Mouse (Mus musculus): ENCODE results near the gene Lias.

Gene Lias

GRCm38 (mm10) chr5:65428321-65428720 is 37.0 kb downstream of the Lias start:
- DNase-seq: peak; percentile 47 to 61

- DNase-seq: no peak
Observed at GRCm38 (mm10) chr5:65429441-65429840, 38.1 kb downstream of the Lias start.

- DNase-seq: no peak
Observed at GRCm38 (mm10) chr5:65434471-65435362, 43.4 kb downstream of the Lias start.

GRCm38 (mm10) chr5:65435363-65435805 is 44.1 kb downstream of the Lias start:
- DNase-seq: no peak

GRCm38 (mm10) chr5:65435806-65436561 is 44.7 kb downstream of the Lias start, which contains the start of gene Ugdh:
TSS of gene Ugdh (minus strand) at chr5:65435949.
- DNase-seq: peak; percentile 99

- DNase-seq: no peak
Observed at GRCm38 (mm10) chr5:65438041-65438440, 46.7 kb downstream of the Lias start.

GRCm38 (mm10) chr5:65444981-65445380 is 53.7 kb downstream of the Lias start:
- no peak for DNase-seq

GRCm38 (mm10) chr5:65446756-65447155 is 55.5 kb downstream of the Lias start:
- no peak for DNase-seq

- no peak for DNase-seq
Observed at GRCm38 (mm10) chr5:65447826-65448225, 56.5 kb downstream of the Lias start.

- DNase-seq: no peak
Observed at GRCm38 (mm10) chr5:65448941-65449340, 57.6 kb downstream of the Lias start.

- no peak for DNase-seq
Observed at GRCm38 (mm10) chr5:65454771-65455170, 63.5 kb downstream of the Lias start.

GRCm38 (mm10) chr5:65457086-65457827 is 66.0 kb downstream of the Lias start:
- peak in 1 of 2 experiments; percentile 29 for DNase-seq

- no peak for DNase-seq
Observed at GRCm38 (mm10) chr5:65457846-65458245, 66.5 kb downstream of the Lias start.

- no peak for DNase-seq
Observed at GRCm38 (mm10) chr5:65459454-65459853, 68.2 kb downstream of the Lias start.
